Mouse (Mus musculus) midbrain, embryonic 13.5 days (tissue): ENCODE data around the gene 4930507D05Rik. TPM values are rescaled to one million over a fixed set of nuclear protein-coding genes. Genes with fewer than 3 reads are reported as not detected.
A peak's percentile ranks its signal among the peaks of the same experiment; 100 is the strongest.
"Not testable (repeated sequence)": the region's sequence is repeated elsewhere in the genome, so short reads cannot be mapped to it uniquely, and the experiment has no call there.

Source experiments
- ATAC-seq: fragments of 200-750 bp; cut with Nextera tagmentation; 2 replicates; pipeline ENCODE4 v1.8.0; 2017; ENCODE audit warnings: mild to moderate bottlenecking, moderate TSS enrichment, moderate library complexity
- H3K27ac ChIP-seq: fragments of 300-500 bp; sonication (generic); 2 replicates; pipeline ENCODE4 v1.5.1; 2015; ENCODE audit warnings: inconsistent platforms, mild to moderate bottlenecking, moderate library complexity
- H3K27me3 ChIP-seq: fragments of 300-500 bp; sonication (generic); 2 replicates; pipeline ENCODE4 v1.6.1; 2015; ENCODE audit warnings: mild to moderate bottlenecking, inconsistent platforms
- H3K36me3 ChIP-seq: fragments of 300-500 bp; sonication (generic); 2 replicates; pipeline ENCODE4 v1.6.1; 2015; ENCODE audit warnings: mild to moderate bottlenecking, inconsistent platforms
- H3K4me1 ChIP-seq: fragments of 300-500 bp; sonication (generic); replicated peaks from 2 replicates; pipeline ENCODE4 v1.6.1; 2015; ENCODE audit warnings: inconsistent platforms
- H3K4me2 ChIP-seq: fragments of 300-500 bp; sonication (generic); replicated peaks from 2 replicates; pipeline ENCODE4 v1.6.1; 2015; ENCODE audit warnings: moderate library complexity, mild to moderate bottlenecking, inconsistent platforms
- H3K4me3 ChIP-seq: fragments of 300-500 bp; sonication (generic); replicated peaks from 2 replicates; pipeline ENCODE4 v1.5.1; 2015; ENCODE audit warnings: mild to moderate bottlenecking, inconsistent platforms
- H3K9ac ChIP-seq: fragments of 300-500 bp; sonication (generic); replicated peaks from 2 replicates; pipeline ENCODE4 v1.6.1; 2015; ENCODE audit warnings: mild to moderate bottlenecking, inconsistent platforms
- H3K9me3 ChIP-seq: fragments of 300-500 bp; sonication (generic); 2 replicates; pipeline ENCODE4 v1.6.1; 2016; ENCODE audit warnings: mild to moderate bottlenecking, inconsistent platforms
- WGBS: fragments of 180-500 bp; shearing (Covaris S2); methylation state at CpG from one replicate; pipeline ENCODE4 v1.1.7; 2015; 5-methylcytosine and 5-hydroxymethylcytosine counted together
- polyA plus RNA-seq: library from polyadenylated mRNA; unstranded; fragments of >200 nt; fragmentation: Nextera tagmentation; extraction: Ambion mirVana; gene quantifications from 2 replicates; pipeline ENCODE4 v1.2.1, GENCODE M21; 2015

Gene 4930507D05Rik
- polyA plus RNA-seq, 1 experiment from 2014 or later: 1.4 TPM

DNA sequence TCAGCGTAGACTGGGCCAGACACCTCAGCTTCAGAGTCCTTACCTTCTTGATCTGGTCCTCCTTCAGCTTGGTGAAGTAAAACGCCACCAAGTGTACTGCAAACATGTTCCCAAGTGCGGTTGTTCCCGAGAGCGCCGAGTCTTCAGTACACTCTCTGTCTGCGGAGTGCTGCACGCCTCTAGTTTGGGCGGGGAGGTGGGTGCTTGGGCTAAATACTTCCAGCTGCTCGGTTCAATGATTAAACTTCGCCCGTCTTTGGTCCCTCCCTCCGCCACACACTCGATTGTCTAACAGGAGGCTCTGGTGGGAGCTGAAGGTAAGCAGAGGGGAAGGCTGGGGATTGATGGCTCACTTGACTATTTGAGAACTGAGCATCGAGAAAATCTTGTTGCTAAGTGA, 27.0 kb upstream of the 4930507D05Rik start, which contains the start of gene Hkdc1:
Gene Hkdc1, minus strand, starts transcription at position 237 of the 400 bp plus-strand sequence.
- Histone ChIP-seq H3K27ac (no peak within 1 kb of the TSS), H3K4me2 (no peak within 1 kb of the TSS), H3K9ac (no peak within 1 kb of the TSS), H3K36me3 (no peaks in the 10 kb centered on the region), H3K9me3 (no peaks in the 10 kb centered on the region), H3K27me3 (no peaks in the 10 kb centered on the region), H3K4me3 (no peak within 1 kb of the TSS), H3K4me1 (no peaks in the 10 kb centered on the region)
- ATAC-seq: no peak
- 53% methylated on average over 15 of the region's 15 CpGs for WGBS

DNA sequence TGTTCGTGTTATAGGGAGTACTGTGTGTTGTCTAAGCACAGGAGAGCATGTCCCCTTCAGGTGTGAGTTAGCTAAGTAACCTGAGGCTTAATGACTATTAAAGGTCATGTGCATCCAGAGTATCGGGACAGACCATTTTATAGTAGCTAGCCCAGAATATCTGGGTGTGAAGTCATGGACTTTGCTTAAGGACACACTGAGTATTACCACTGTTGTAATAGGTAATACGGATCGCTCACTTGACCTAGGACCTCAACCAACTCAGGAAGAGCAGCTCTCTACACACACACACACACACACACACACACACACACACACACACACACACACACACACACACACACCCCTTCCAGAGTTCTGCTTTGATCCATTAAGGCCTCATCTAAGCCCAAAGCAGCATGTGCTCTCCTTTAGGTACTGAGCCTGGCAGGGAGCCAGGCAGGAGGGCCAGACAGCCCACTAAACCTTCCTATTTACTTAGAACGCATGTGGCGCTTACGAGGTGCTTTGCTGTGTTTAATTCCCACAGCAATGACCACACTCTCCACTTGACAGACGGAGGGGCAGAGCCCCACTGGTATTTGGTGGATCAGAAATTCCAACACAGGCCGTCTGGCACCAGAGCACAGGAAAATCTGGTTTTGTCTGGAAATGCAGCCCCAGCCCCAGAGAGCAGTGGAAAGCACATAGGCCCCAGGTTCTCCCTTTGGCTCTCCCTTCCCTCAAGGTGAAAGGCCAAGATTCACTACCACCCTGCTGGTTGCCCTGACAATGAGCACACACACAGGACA, 24.0 kb upstream of the 4930507D05Rik start:
- Histone ChIP-seq H3K36me3 (peaks cover 27% of the 10 kb centered on the region), H3K27ac (no peak overlapping the region), H3K4me1 (no peaks in the 10 kb centered on the region), H3K27me3 (no peaks in the 10 kb centered on the region), H3K9me3 (no peaks in the 10 kb centered on the region), H3K9ac (no peak overlapping the region), H3K4me3 (no peak overlapping the region), H3K4me2 (no peak overlapping the region)
- ATAC-seq: 0 out of 2 replicates have a peak, but pooled peaks have one; percentile 30
- WGBS: 48% methylated on average over 9 of the region's 9 CpGs

DNA sequence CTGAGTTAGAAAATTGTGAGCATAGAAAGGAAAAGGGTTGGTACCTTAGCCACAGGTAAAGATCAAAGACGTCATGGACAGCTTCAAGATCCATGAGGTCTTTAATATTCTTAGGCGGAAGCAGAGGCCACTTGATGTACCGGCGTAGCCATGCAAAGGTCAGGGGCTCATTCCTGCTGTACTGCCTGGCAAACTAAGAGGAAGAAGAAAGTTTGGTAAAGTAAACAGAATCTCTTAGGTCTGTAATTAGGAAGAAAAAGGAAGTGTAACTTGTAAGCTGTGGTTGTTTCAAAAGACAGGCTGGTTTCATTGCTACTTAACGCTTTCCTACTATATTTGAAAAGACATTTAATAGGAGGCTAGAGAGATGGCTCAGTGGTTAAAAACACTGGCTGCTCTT, 18.9 kb upstream of the 4930507D05Rik start:
- ATAC-seq: no peak
- H3K9ac ChIP-seq: no peak overlapping the region
- no peaks in the 10 kb centered on the region for H3K27me3 ChIP-seq
- H3K9me3 ChIP-seq: no peaks in the 10 kb centered on the region
- H3K36me3 ChIP-seq: peaks cover 78% of the 10 kb centered on the region
- no peak overlapping the region for H3K27ac ChIP-seq
- 92% methylated on average over 5 of the region's 5 CpGs for WGBS
- H3K4me3 ChIP-seq: no peak overlapping the region
- no peaks in the 10 kb centered on the region for H3K4me1 ChIP-seq
- no peak overlapping the region for H3K4me2 ChIP-seq

DNA sequence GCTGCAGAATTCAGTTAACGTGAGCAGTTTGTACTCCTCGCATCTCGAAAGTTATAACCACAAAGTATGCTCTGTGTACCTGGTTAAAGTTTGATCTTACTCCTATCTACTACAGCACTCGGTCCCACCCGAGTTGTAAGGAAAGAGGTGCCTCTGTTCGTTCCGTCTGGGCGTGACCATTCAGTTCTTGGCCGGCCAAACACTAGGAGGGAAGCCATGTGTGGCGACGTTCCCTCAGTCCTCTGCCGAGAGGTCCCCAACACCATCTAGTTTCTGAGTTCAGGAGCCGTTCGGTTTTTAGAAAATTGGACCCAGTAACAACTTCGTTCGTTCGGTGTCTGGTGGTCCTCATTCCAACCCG, 971 bp downstream of the 4930507D05Rik start:
- no peak for ATAC-seq
- H3K4me1 ChIP-seq: peaks cover 21% of the 10 kb centered on the region
- H3K27ac ChIP-seq: peak overlapping the region; percentile 88
- H3K9ac ChIP-seq: peak overlapping the region; percentile 91
- 41% methylated on average over 18 of the region's 18 CpGs for WGBS
- peak overlapping the region; percentile 75 for H3K4me3 ChIP-seq
- peak overlapping the region; percentile 77 for H3K4me2 ChIP-seq
- no peaks in the 10 kb centered on the region for H3K9me3 ChIP-seq
- H3K27me3 ChIP-seq: no peaks in the 10 kb centered on the region
- H3K36me3 ChIP-seq: peaks cover 31% of the 10 kb centered on the region

DNA sequence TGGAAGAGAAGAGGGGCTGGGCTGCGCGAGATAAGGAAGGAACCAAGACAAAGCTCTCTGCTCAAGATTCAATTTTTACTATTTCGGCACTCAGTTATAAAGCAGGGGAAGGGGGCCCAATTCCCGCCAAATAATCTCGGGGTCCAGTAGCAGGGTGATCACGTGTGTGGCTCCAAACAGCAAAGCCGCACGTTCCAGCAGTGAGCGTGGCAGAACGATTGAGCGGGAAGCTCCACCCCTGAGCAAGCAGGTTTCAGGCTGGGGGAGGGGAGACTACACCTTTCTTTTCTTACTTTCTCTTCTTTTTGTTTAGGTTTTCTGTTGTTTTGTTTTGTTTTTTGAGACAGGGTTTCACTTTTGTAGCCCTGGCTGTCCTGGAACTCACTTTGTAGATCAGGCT, 2.7 kb downstream of the 4930507D05Rik start:
- H3K27me3 ChIP-seq: not testable (repeated sequence)

DNA sequence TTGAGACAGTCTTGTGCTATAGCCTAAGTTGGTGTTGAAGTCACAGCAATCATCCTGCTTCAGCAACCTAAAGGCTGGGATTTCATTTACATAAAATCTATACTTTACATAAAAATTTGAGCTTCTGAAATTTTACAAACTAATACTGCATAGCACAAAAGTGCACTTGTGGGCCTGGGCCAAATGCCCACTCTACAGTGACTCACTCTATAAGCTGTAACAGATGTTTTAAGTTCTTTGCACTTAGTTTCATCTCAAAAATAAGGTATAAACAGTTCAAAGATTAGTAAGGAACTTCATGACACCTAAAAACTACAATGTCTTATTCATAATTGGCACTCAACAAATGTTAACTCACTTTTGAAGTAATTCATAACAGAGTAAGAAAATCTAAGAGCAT, 12.0 kb downstream of the 4930507D05Rik start:
- H3K4me1 ChIP-seq: no peaks in the 10 kb centered on the region
- H3K27me3 ChIP-seq: no peaks in the 10 kb centered on the region
- no peak for ATAC-seq
- no peak overlapping the region for H3K4me3 ChIP-seq
- H3K36me3 ChIP-seq: peaks cover 67% of the 10 kb centered on the region
- no peak overlapping the region for H3K4me2 ChIP-seq
- H3K9me3 ChIP-seq: no peaks in the 10 kb centered on the region
- H3K27ac ChIP-seq: no peak overlapping the region
- H3K9ac ChIP-seq: no peak overlapping the region

More for the DNA sequence above, 2.7 kb downstream of the 4930507D05Rik start:
- H3K4me2 ChIP-seq, H3K9me3 ChIP-seq, H3K9ac ChIP-seq, ATAC-seq, H3K4me3 ChIP-seq, H3K27ac ChIP-seq: not testable (repeated sequence)
- peaks cover 21% of the 10 kb centered on the region for H3K4me1 ChIP-seq
- H3K36me3 ChIP-seq: peaks cover 29% of the 10 kb centered on the region
- WGBS: 76% methylated on average over 11 of the region's 11 CpGs

DNA sequence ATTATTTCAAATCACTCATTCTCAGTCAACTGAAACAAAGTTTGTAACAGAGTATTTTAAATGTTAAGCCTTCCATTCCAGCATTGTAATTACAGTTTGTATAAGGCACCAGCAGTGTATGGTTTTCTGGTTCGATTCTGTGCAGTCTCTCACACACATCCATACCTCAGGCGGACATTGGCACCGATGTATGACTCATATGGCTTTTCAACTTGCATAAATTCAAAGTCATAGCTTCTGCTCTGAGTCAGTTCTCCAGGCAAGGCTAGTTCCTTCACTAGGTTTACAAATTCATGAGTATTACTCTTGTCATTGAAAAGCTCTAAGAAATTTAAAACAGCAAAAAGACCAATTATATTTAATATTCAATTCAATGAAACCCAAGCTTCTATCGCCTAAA, 20.4 kb downstream of the 4930507D05Rik start:
- Histone ChIP-seq H3K9ac (no peak overlapping the region), H3K4me1 (0 out of 2 replicates have a peak, but pooled peaks cover 3% of the 10 kb centered on the region), H3K9me3 (no peaks in the 10 kb centered on the region), H3K27me3 (no peaks in the 10 kb centered on the region), H3K4me3 (no peak overlapping the region), H3K4me2 (no peak overlapping the region), H3K36me3 (peaks cover 24% of the 10 kb centered on the region), H3K27ac (no peak overlapping the region)
- 95% methylated on average over 4 of the region's 4 CpGs for WGBS
- no peak for ATAC-seq

- H3K27ac ChIP-seq: no peak overlapping the region
- no peak overlapping the region for H3K4me3 ChIP-seq
- no peaks in the 10 kb centered on the region for H3K9me3 ChIP-seq
- H3K9ac ChIP-seq: no peak overlapping the region
- 0 out of 2 replicates have a peak, but pooled peaks cover 3% of the 10 kb centered on the region for H3K4me1 ChIP-seq
- H3K36me3 ChIP-seq: peaks cover 29% of the 10 kb centered on the region
- ATAC-seq: no peak
- H3K27me3 ChIP-seq: no peaks in the 10 kb centered on the region
- WGBS: 52% methylated on average over 5 of the region's 5 CpGs
- no peak overlapping the region for H3K4me2 ChIP-seq
These were observed 21.8 kb downstream of the 4930507D05Rik start for GRCm38 (mm10) chr10:62471105-62471504.

GRCm38 (mm10) chr10:62474944-62475343, 25.7 kb downstream of the 4930507D05Rik start:
- H3K9ac ChIP-seq: no peak overlapping the region
- no peak for ATAC-seq
- no peak overlapping the region for H3K27ac ChIP-seq
- H3K4me1 ChIP-seq: 0 out of 2 replicates have a peak, but pooled peaks cover 3% of the 10 kb centered on the region
- H3K27me3 ChIP-seq: no peaks in the 10 kb centered on the region
- H3K9me3 ChIP-seq: no peaks in the 10 kb centered on the region
- peaks cover 20% of the 10 kb centered on the region for H3K36me3 ChIP-seq
- no peak overlapping the region for H3K4me3 ChIP-seq
- WGBS: 92% methylated on average over 10 of the region's 10 CpGs
- no peak overlapping the region for H3K4me2 ChIP-seq

- Histone ChIP-seq H3K36me3 (peaks cover 20% of the 10 kb centered on the region), H3K9ac (no peak overlapping the region), H3K27me3 (no peaks in the 10 kb centered on the region), H3K4me1 (peaks cover 7% of the 10 kb centered on the region; the same call in 1 of the 2 replicates), H3K9me3 (no peaks in the 10 kb centered on the region), H3K27ac (no peak overlapping the region), H3K4me2 (no peak overlapping the region), H3K4me3 (no peak overlapping the region)
- ATAC-seq: no peak
- 75% methylated on average over 2 of the region's 2 CpGs for WGBS
These were observed 27.7 kb downstream of the 4930507D05Rik start for GRCm38 (mm10) chr10:62476980-62477379.

GRCm38 (mm10) chr10:62481108-62481852, 32.0 kb downstream of the 4930507D05Rik start:
- peaks cover 13% of the 10 kb centered on the region for H3K36me3 ChIP-seq
- H3K4me3 ChIP-seq: no peak overlapping the region
- no peak overlapping the region for H3K27ac ChIP-seq
- 72% methylated on average over 7 of the region's 7 CpGs for WGBS
- H3K9ac ChIP-seq: no peak overlapping the region
- H3K9me3 ChIP-seq: no peaks in the 10 kb centered on the region
- no peak overlapping the region for H3K4me2 ChIP-seq
- peaks cover 29% of the 10 kb centered on the region for H3K4me1 ChIP-seq
- no peak for ATAC-seq
- H3K27me3 ChIP-seq: no peaks in the 10 kb centered on the region

DNA sequence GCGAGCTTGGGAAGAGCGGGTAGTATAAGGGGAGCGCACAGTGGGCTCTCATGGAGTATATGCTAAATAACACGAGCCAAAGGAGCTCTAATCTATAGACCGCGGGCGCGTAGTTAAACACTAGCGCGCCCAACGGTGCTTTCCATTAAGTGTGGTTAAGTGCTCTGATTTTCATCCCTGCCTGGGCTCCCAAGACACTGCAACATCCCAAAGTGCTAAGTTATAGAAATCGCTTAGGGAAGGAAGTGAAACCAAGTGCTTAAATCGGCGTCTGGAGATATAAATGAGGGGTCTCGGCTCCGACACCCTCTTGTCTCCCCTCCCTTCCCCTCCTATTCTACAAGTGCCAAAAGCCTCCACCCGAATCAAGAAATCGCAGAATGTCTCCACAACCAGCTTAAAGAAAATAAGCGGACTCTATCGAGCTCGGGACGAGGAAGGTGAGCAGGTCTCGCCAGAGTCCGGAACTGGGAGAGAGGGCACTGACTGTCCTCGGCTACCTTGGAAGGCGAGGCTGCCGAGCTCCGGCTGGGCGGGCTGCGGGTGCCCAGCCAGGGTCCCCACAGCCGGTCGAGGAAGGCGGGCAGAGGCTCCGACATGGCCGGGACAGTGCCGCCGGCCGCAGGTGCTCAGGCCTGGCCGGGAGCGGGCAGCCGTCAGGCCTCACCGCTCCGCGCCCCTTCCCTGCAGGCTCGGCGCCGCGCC, 36.7 kb downstream of the 4930507D05Rik start:
- Histone ChIP-seq H3K4me2 (peak overlapping the region; percentile 64), H3K36me3 (no peaks in the 10 kb centered on the region), H3K27me3 (no peaks in the 10 kb centered on the region), H3K27ac (peak overlapping the region; percentile 85), H3K4me1 (peaks cover 33% of the 10 kb centered on the region), H3K9ac (peak overlapping the region; percentile 88), H3K4me3 (peak overlapping the region; percentile 93), H3K9me3 (no peaks in the 10 kb centered on the region)
- peak; percentile 91 for ATAC-seq
- WGBS: under 1% methylated on average over 37 of the region's 48 CpGs
